Mouse (Mus musculus) thymus, adult 2 months (tissue): Measurements from ENCODE around the gene Vmn1r159.
"Not testable (repeated sequence)": the region's sequence is repeated elsewhere in the genome, so short reads cannot be mapped to it uniquely, and the experiment has no call there.

ENCODE experiments used
- CTCF ChIP-seq: fragments of 200-500 bp; IDR thresholded peaks from 2 replicates; pipeline ENCODE4 v1.5.1; 2012; ENCODE audit warnings: mild to moderate bottlenecking, control low read depth, low read length, moderate library complexity, borderline replicate concordance; ENCODE audit not compliant: control insufficient read depth, poor library complexity, insufficient read depth; ENCODE audit errors: extremely low read depth
- POLR2A ChIP-seq: fragments of 200-500 bp; IDR thresholded peaks from 2 replicates; pipeline ENCODE4 v1.6.1; 2012; ENCODE audit warnings: mild to moderate bottlenecking, low read length, control low read depth, moderate library complexity; ENCODE audit not compliant: control insufficient read depth, poor library complexity, insufficient read depth; ENCODE audit errors: extremely low read depth

DNA sequence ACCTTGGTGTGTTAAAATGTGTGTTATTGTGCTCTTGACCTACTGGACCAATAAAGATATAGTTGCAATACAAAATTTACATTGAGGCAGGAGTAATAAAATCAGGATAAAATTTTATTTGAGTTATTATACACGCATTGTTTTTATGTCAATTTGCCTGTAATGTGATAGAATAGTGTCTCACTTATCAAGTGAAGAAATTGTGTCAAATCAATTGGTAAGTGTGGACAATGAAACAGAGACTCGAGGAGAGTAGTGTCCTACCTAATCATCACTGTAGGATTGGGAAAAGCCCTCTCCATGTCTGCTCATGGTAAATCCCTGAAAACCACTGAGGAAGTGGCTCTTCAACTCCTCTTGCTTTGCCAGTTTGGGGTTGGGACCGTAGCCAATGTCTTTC, 27.5 kb upstream of the Vmn1r159 start, which contains the start of gene Vmn1r160:
- TF ChIP-seq POLR2A, CTCF: not testable (repeated sequence)
